Mouse (Mus musculus): ENCODE measurements around the gene Unc80. TPM values are rescaled to one million over a fixed set of nuclear protein-coding genes. Genes with fewer than 3 reads are reported as not detected.

The Unc80 gene
- polyA plus RNA-seq, 1 experiment from 2014 or later, result 0.33 TPM

- DNase-seq (ENCODE audit: low spot score, missing footprints) (no peak), ATAC-seq (ENCODE audit: low FRiP score) (no peak)
- Histone ChIP-seq H3K27ac (ENCODE audit: low read depth, low read length) (no peak overlapping the region), H3K4me2 (no peak overlapping the region), H3K27me3 (ENCODE audit: control insufficient read depth, insufficient read depth, low read length) (no peaks in the 10 kb centered on the region), H3K4me3 (ENCODE audit: low read depth, low read length) (no peak overlapping the region), H3K9ac (ENCODE audit: low read length) (no peak overlapping the region), H3K36me3 (ENCODE audit: control insufficient read depth, insufficient read depth, low read length) (no peaks in the 10 kb centered on the region), H3K4me1 (ENCODE audit: control insufficient read depth, insufficient read depth, low read length) (no peaks in the 10 kb centered on the region), H3K9me3 (ENCODE audit: control insufficient read depth, low read length) (no peaks in the 10 kb centered on the region)
- WGBS, result 77% methylated on average over 3 of the region's 3 CpGs
Measured at GRCm38 (mm10) chr1:66459394-66459793, 8.8 kb upstream of the Unc80 start.

GRCm38 (mm10) chr1:66460850-66461249 lies 7.3 kb upstream of the Unc80 start:
- no peak overlapping the region for H3K9ac ChIP-seq (ENCODE audit: low read length)
- H3K9me3 ChIP-seq (ENCODE audit: control insufficient read depth, low read length), result no peaks in the 10 kb centered on the region
- H3K4me3 ChIP-seq (ENCODE audit: low read depth, low read length), result no peak overlapping the region
- no peak overlapping the region for H3K27ac ChIP-seq (ENCODE audit: low read depth, low read length)
- H3K4me1 ChIP-seq (ENCODE audit: control insufficient read depth, insufficient read depth, low read length), result no peaks in the 10 kb centered on the region
- H3K4me2 ChIP-seq, result no peak overlapping the region
- ATAC-seq (ENCODE audit: low FRiP score), result no peak
- 85% methylated on average over 4 of the region's 4 CpGs for WGBS
- no peak for DNase-seq (ENCODE audit: low spot score, missing footprints)
- no peaks in the 10 kb centered on the region for H3K36me3 ChIP-seq (ENCODE audit: control insufficient read depth, insufficient read depth, low read length)
- H3K27me3 ChIP-seq (ENCODE audit: control insufficient read depth, insufficient read depth, low read length), result no peaks in the 10 kb centered on the region

- peak overlapping the region; percentile 66 for H3K9ac ChIP-seq (ENCODE audit: low read length)
- H3K4me3 ChIP-seq (ENCODE audit: low read depth, low read length), result peak overlapping the region; percentile 71
- peak overlapping the region; percentile 79 for H3K4me2 ChIP-seq
- 0 out of 2 replicates have a peak, but pooled peaks cover 3% of the 10 kb centered on the region for H3K4me1 ChIP-seq (ENCODE audit: control insufficient read depth, insufficient read depth, low read length)
- no peaks in the 10 kb centered on the region for H3K36me3 ChIP-seq (ENCODE audit: control insufficient read depth, insufficient read depth, low read length)
- no peak overlapping the region for H3K27ac ChIP-seq (ENCODE audit: low read depth, low read length)
- no peaks in the 10 kb centered on the region for H3K9me3 ChIP-seq (ENCODE audit: control insufficient read depth, low read length)
- DNase-seq (ENCODE audit: low spot score, missing footprints) (no peak), ATAC-seq (ENCODE audit: low FRiP score) (peak; percentile 34; the same call in 1 of the 2 replicates)
- no peaks in the 10 kb centered on the region; the same call in 1 of the 2 replicates for H3K27me3 ChIP-seq (ENCODE audit: control insufficient read depth, insufficient read depth, low read length)
- WGBS, result 14% methylated on average over 3 of the region's 3 CpGs
Measured at GRCm38 (mm10) chr1:66468704-66469020, 495 bp downstream of the Unc80 start.

- H3K4me3 ChIP-seq (ENCODE audit: low read depth, low read length), result no peak overlapping the region
- H3K27ac ChIP-seq (ENCODE audit: low read depth, low read length), result no peak overlapping the region
- no peaks in the 10 kb centered on the region for H3K9me3 ChIP-seq (ENCODE audit: control insufficient read depth, low read length)
- WGBS, result 92% methylated on average over 3 of the region's 3 CpGs
- H3K27me3 ChIP-seq (ENCODE audit: control insufficient read depth, insufficient read depth, low read length), result no peaks in the 10 kb centered on the region
- no peaks in the 10 kb centered on the region for H3K36me3 ChIP-seq (ENCODE audit: control insufficient read depth, insufficient read depth, low read length)
- DNase-seq (ENCODE audit: low spot score, missing footprints) (no peak), ATAC-seq (ENCODE audit: low FRiP score) (no peak)
- no peak overlapping the region for H3K9ac ChIP-seq (ENCODE audit: low read length)
- H3K4me2 ChIP-seq, result no peak overlapping the region
- no peaks in the 10 kb centered on the region for H3K4me1 ChIP-seq (ENCODE audit: control insufficient read depth, insufficient read depth, low read length)
Measured at GRCm38 (mm10) chr1:66482751-66483150, 14.6 kb downstream of the Unc80 start.

- Histone ChIP-seq H3K27ac (ENCODE audit: low read depth, low read length) (no peak overlapping the region), H3K4me2 (no peak overlapping the region), H3K27me3 (ENCODE audit: control insufficient read depth, insufficient read depth, low read length) (no peaks in the 10 kb centered on the region; the same call in 1 of the 2 replicates), H3K9ac (ENCODE audit: low read length) (no peak overlapping the region), H3K9me3 (ENCODE audit: control insufficient read depth, low read length) (no peaks in the 10 kb centered on the region), H3K4me1 (ENCODE audit: control insufficient read depth, insufficient read depth, low read length) (peaks cover 9% of the 10 kb centered on the region), H3K4me3 (ENCODE audit: low read depth, low read length) (no peak overlapping the region), H3K36me3 (ENCODE audit: control insufficient read depth, insufficient read depth, low read length) (no peaks in the 10 kb centered on the region)
- DNase-seq (ENCODE audit: low spot score, missing footprints) (no peak), ATAC-seq (ENCODE audit: low FRiP score) (peak; percentile 47; the same call in 1 of the 2 replicates)
- WGBS, result 50% methylated on average over 6 of the region's 6 CpGs
Measured at GRCm38 (mm10) chr1:66493064-66493463, 24.9 kb downstream of the Unc80 start.

- ATAC-seq (ENCODE audit: low FRiP score) (peak; percentile 90), DNase-seq (ENCODE audit: low spot score, missing footprints) (peak; percentile 87)
- WGBS, result 47% methylated on average over 3 of the region's 3 CpGs
Measured at GRCm38 (mm10) chr1:66495310-66496012, 27.3 kb downstream of the Unc80 start.

GRCm38 (mm10) chr1:66550812-66551211 lies 82.6 kb downstream of the Unc80 start:
- WGBS, result 93% methylated on average over 3 of the region's 3 CpGs
- no peak for ATAC-seq (ENCODE audit: low FRiP score)

More at GRCm38 (mm10) chr1:66495310-66496012, 27.3 kb downstream of the Unc80 start:
- Histone ChIP-seq H3K4me1 (ENCODE audit: control insufficient read depth, insufficient read depth, low read length) (peaks cover 9% of the 10 kb centered on the region), H3K36me3 (ENCODE audit: control insufficient read depth, insufficient read depth, low read length) (no peaks in the 10 kb centered on the region), H3K27ac (ENCODE audit: low read depth, low read length) (no peak overlapping the region), H3K9me3 (ENCODE audit: control insufficient read depth, low read length) (no peaks in the 10 kb centered on the region), H3K4me3 (ENCODE audit: low read depth, low read length) (no peak overlapping the region), H3K27me3 (ENCODE audit: control insufficient read depth, insufficient read depth, low read length) (no peaks in the 10 kb centered on the region; the same call in 1 of the 2 replicates), H3K4me2 (no peak overlapping the region), H3K9ac (ENCODE audit: low read length) (no peak overlapping the region)

GRCm38 (mm10) chr1:66552396-66552966 lies 84.3 kb downstream of the Unc80 start:
- 82% methylated on average over 5 of the region's 5 CpGs for WGBS
- ATAC-seq (ENCODE audit: low FRiP score) (no peak), DNase-seq (ENCODE audit: low spot score, missing footprints) (no peak)
- H3K4me1 ChIP-seq (ENCODE audit: control insufficient read depth, insufficient read depth, low read length), result no peaks in the 10 kb centered on the region
- no peak overlapping the region for H3K4me2 ChIP-seq
- no peaks in the 10 kb centered on the region for H3K36me3 ChIP-seq (ENCODE audit: control insufficient read depth, insufficient read depth, low read length)
- no peak overlapping the region for H3K9ac ChIP-seq (ENCODE audit: low read length)
- H3K27ac ChIP-seq (ENCODE audit: low read depth, low read length), result no peak overlapping the region
- no peaks in the 10 kb centered on the region for H3K27me3 ChIP-seq (ENCODE audit: control insufficient read depth, insufficient read depth, low read length)
- no peak overlapping the region for H3K4me3 ChIP-seq (ENCODE audit: low read depth, low read length)
- no peaks in the 10 kb centered on the region for H3K9me3 ChIP-seq (ENCODE audit: control insufficient read depth, low read length)

More at GRCm38 (mm10) chr1:66550812-66551211, 82.6 kb downstream of the Unc80 start:
- Histone ChIP-seq H3K27ac (ENCODE audit: low read depth, low read length) (no peak overlapping the region), H3K4me1 (ENCODE audit: control insufficient read depth, insufficient read depth, low read length) (no peaks in the 10 kb centered on the region), H3K9me3 (ENCODE audit: control insufficient read depth, low read length) (no peaks in the 10 kb centered on the region), H3K36me3 (ENCODE audit: control insufficient read depth, insufficient read depth, low read length) (no peaks in the 10 kb centered on the region), H3K9ac (ENCODE audit: low read length) (no peak overlapping the region), H3K4me3 (ENCODE audit: low read depth, low read length) (no peak overlapping the region), H3K27me3 (ENCODE audit: control insufficient read depth, insufficient read depth, low read length) (no peaks in the 10 kb centered on the region), H3K4me2 (no peak overlapping the region)
- DNase-seq (ENCODE audit: low spot score, missing footprints), result no peak

- H3K4me3 ChIP-seq (ENCODE audit: low read depth, low read length), result no peak overlapping the region
- no peak overlapping the region for H3K4me2 ChIP-seq
- H3K27ac ChIP-seq (ENCODE audit: low read depth, low read length), result no peak overlapping the region
- no peak for DNase-seq (ENCODE audit: low spot score, missing footprints)
- no peaks in the 10 kb centered on the region for H3K36me3 ChIP-seq (ENCODE audit: control insufficient read depth, insufficient read depth, low read length)
- 88% methylated on average over 1 of the region's 1 CpGs for WGBS
- H3K9ac ChIP-seq (ENCODE audit: low read length), result no peak overlapping the region
- no peak for ATAC-seq (ENCODE audit: low FRiP score)
- no peaks in the 10 kb centered on the region for H3K9me3 ChIP-seq (ENCODE audit: control insufficient read depth, low read length)
- no peaks in the 10 kb centered on the region for H3K4me1 ChIP-seq (ENCODE audit: control insufficient read depth, insufficient read depth, low read length)
- no peaks in the 10 kb centered on the region for H3K27me3 ChIP-seq (ENCODE audit: control insufficient read depth, insufficient read depth, low read length)
Measured at GRCm38 (mm10) chr1:66561636-66562270, 93.6 kb downstream of the Unc80 start.

Measured in midbrain, embryonic 11.5 days (tissue).